Mouse (Mus musculus): ENCODE measurements around the gene Agxt.

- TF ChIP-seq POLR2A (IDR thresholded peaks at IDR 0.05; ENCODE audit: extremely low read depth, insufficient read depth, low read length) = no peak
- TF ChIP-seq CTCF (IDR thresholded peaks at IDR 0.05; ENCODE audit: low read depth, low read length) = no peak
Measured at GRCm38 (mm10) chr1:93142871-93143270, 7.8 kb downstream of the Agxt start.

Data from liver, adult 2 months (tissue).